Mouse (Mus musculus) neural tube, embryonic 11.5 days (tissue): ENCODE measurements around the gene Ankrd39. TPM values are rescaled to one million over a fixed set of nuclear protein-coding genes. Genes with fewer than 3 reads are reported as not detected.

Source experiments
- microRNA-seq: library from miRNA; unstranded; fragments of <30 nt; microRNA quantifications from one replicate; pipeline ENCODE4, GENCODE M21; 2016
- polyA plus RNA-seq: library from polyadenylated mRNA; unstranded; fragments of >200 nt; fragmentation: Nextera tagmentation; extraction: Ambion mirVana; gene quantifications from 2 replicates; pipeline ENCODE4 v1.2.1, GENCODE M21; 2014

Gene Ankrd39
- polyA plus RNA-seq, 1 experiment from 2014 or later: 16.2 TPM

Small RNA genes within 50 kb of the gene (microRNA-seq; reads per million reads assigned to microRNA genes)
- not detected for gene Gm47280

Other genes starting within 250 kb of the Ankrd39 start
- gene Arid5a, start 239.7 kb downstream of the Ankrd39 start, polyA plus RNA-seq: 2.3 and 3.1 TPM in 2 replicates
- 35.6 and 38.1 TPM in 2 replicates for gene Kansl3, start 178.3 kb downstream of the Ankrd39 start, polyA plus RNA-seq
- gene Fer1l5, start 175.2 kb downstream of the Ankrd39 start, polyA plus RNA-seq: 1.4 and 1.5 TPM in 2 replicates
- 35.1 and 38.2 TPM in 2 replicates for gene Lman2l, start 102.2 kb downstream of the Ankrd39 start, polyA plus RNA-seq
- gene Cnnm4, start 75.8 kb downstream of the Ankrd39 start, polyA plus RNA-seq: 12.4 and 14.0 TPM in 2 replicates
- gene Cnnm3, start 35.6 kb downstream of the Ankrd39 start, polyA plus RNA-seq: 5.2 and 5.6 TPM in 2 replicates
- 7.1 and 7.2 TPM in 2 replicates for gene Ankrd23, start 10.6 kb downstream of the Ankrd39 start, polyA plus RNA-seq
- 0.28 TPM in 1 of 2 replicates, not detected in the other for gene Gm42417, start 8.0 kb downstream of the Ankrd39 start, polyA plus RNA-seq
- gene Sema4c, start 10.9 kb upstream of the Ankrd39 start, polyA plus RNA-seq: 3.6 and 4.6 TPM in 2 replicates
- 0.30 TPM in 1 of 2 replicates, not detected in the other for gene Fam178b, start 135.7 kb upstream of the Ankrd39 start, polyA plus RNA-seq
- 528 and 531 TPM in 2 replicates for gene Cox5b, start 144.0 kb upstream of the Ankrd39 start, polyA plus RNA-seq
- not detected in 2 replicates for gene 4933424G06Rik, start 162.7 kb upstream of the Ankrd39 start, polyA plus RNA-seq
- 127 and 135 TPM in 2 replicates for gene Actr1b, start 167.0 kb upstream of the Ankrd39 start, polyA plus RNA-seq
- 0.32 and 1.3 TPM in 2 replicates for gene Zap70, start 214.4 kb upstream of the Ankrd39 start, polyA plus RNA-seq